Mouse (Mus musculus) left cerebral cortex, adult 11 months (tissue): ENCODE measurements at regions not wholly inside any gene's neighbourhood (a gene's known extent, or its start where the extent isn't known, plus 50 kb on each side); places are given as distances from the start of the nearest gene placed in this dataset.

Experiments used
- DNase-seq: peaks from one replicate; pipeline ENCODE4 v3.0.0; 2022; ENCODE audit warnings: low spot score

GRCm38 (mm10) chr11:31784332-31784901 lies 87.6 kb upstream of the Cpeb4 start:
- DNase-seq: no peak

GRCm38 (mm10) chr11:31785160-31785559 lies 86.9 kb upstream of the Cpeb4 start:
- no peak for DNase-seq

- DNase-seq: no peak
Observed at GRCm38 (mm10) chr11:31787376-31787775, 84.6 kb upstream of the Cpeb4 start.

- no peak for DNase-seq
Observed at GRCm38 (mm10) chr11:31787917-31788703, 83.9 kb upstream of the Cpeb4 start.

GRCm38 (mm10) chr11:31789967-31790366 lies 82.0 kb upstream of the Cpeb4 start:
- DNase-seq: no peak

GRCm38 (mm10) chr11:31791264-31791663 lies 80.7 kb upstream of the Cpeb4 start:
- no peak for DNase-seq

GRCm38 (mm10) chr11:31795084-31795483 lies 76.9 kb upstream of the Cpeb4 start:
- no peak for DNase-seq

- no peak for DNase-seq
Observed at GRCm38 (mm10) chr11:31796245-31796644, 75.8 kb upstream of the Cpeb4 start.

GRCm38 (mm10) chr11:31801575-31801974 lies 70.4 kb upstream of the Cpeb4 start:
- DNase-seq: no peak

GRCm38 (mm10) chr11:31803319-31803891 lies 68.6 kb upstream of the Cpeb4 start:
- DNase-seq: no peak

- no peak for DNase-seq
Observed at GRCm38 (mm10) chr11:31804518-31804917, 67.5 kb upstream of the Cpeb4 start.

- no peak for DNase-seq
Observed at GRCm38 (mm10) chr11:31807461-31808215, 64.4 kb upstream of the Cpeb4 start.

- DNase-seq: no peak
Observed at GRCm38 (mm10) chr11:31808216-31808838, 63.7 kb upstream of the Cpeb4 start.

GRCm38 (mm10) chr11:31810011-31810786 lies 61.8 kb upstream of the Cpeb4 start:
- DNase-seq: no peak

- DNase-seq: no peak
Observed at GRCm38 (mm10) chr11:31812215-31812614, 59.8 kb upstream of the Cpeb4 start.

GRCm38 (mm10) chr11:31814616-31815015 lies 57.4 kb upstream of the Cpeb4 start:
- DNase-seq: no peak

- DNase-seq: no peak
Observed at GRCm38 (mm10) chr11:31815855-31816488, 56.0 kb upstream of the Cpeb4 start.

GRCm38 (mm10) chr11:31818032-31818431 lies 54.0 kb upstream of the Cpeb4 start:
- no peak for DNase-seq

- DNase-seq: no peak
Observed at GRCm38 (mm10) chr11:31819964-31820363, 52.0 kb upstream of the Cpeb4 start.

- DNase-seq: no peak
Observed at GRCm38 (mm10) chr11:31821479-31822411, 50.3 kb upstream of the Cpeb4 start.
